Mouse (Mus musculus): ENCODE measurements at regions not wholly inside any gene's neighbourhood (a gene's known extent, or its start where the extent isn't known, plus 50 kb on each side); places are given as distances from the start of the nearest gene placed in this dataset.

- DNase-seq, result no peak
These were observed 283.9 kb downstream of the Maf start for GRCm38 (mm10) chr8:115423682-115424081.

GRCm38 (mm10) chr8:115423056-115423455 is 284.5 kb downstream of the Maf start:
- DNase-seq, result no peak

GRCm38 (mm10) chr8:115420536-115420935 is 287.1 kb downstream of the Maf start:
- DNase-seq, result no peak

GRCm38 (mm10) chr8:115420131-115420530 is 287.5 kb downstream of the Maf start:
- no peak for DNase-seq

- no peak for DNase-seq
These were observed 289.5 kb downstream of the Maf start for GRCm38 (mm10) chr8:115418056-115418455.

- no peak for DNase-seq
These were observed 293.5 kb downstream of the Maf start for GRCm38 (mm10) chr8:115414061-115414473.

GRCm38 (mm10) chr8:115411756-115412155 is 295.8 kb downstream of the Maf start:
- DNase-seq, result no peak

- no peak for DNase-seq
These were observed 296.5 kb downstream of the Maf start for GRCm38 (mm10) chr8:115411061-115411460.

GRCm38 (mm10) chr8:115410191-115410590 is 297.4 kb downstream of the Maf start:
- no peak for DNase-seq

- DNase-seq, result no peak
These were observed 300.1 kb downstream of the Maf start for GRCm38 (mm10) chr8:115407535-115407934.

- DNase-seq, result no peak
These were observed 304.0 kb downstream of the Maf start for GRCm38 (mm10) chr8:115403601-115404000.

GRCm38 (mm10) chr8:115402471-115403197 is 305.0 kb downstream of the Maf start:
- DNase-seq, result peak; percentile 16
